Mouse (Mus musculus): ENCODE results near the gene Zkscan4.

Zkscan4 gene

DNA sequence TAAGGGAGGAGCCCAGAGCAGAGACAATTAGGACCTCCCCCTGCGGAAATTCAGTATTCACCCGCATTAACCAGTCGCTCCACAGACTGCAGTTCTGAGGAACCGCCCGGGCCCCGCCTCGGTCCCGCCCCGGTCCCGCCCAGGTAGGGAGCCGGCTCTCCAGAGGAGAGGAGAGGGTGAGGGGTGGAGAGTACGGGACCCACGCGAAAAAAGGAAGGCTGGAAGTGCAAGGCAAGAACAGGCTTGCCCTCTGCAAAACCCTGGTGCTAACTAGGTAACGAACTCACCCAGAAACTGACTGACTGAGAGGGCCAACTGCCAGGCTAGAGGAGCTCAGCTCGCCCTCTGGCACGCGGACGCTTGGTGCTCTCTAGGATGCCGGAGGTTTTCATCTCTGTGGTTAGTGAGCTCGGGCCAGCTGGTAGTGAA is 27.5 kb downstream of the Zkscan4 start:
- DNase-seq (ENCODE audit: low read depth, low spot score) = peak; percentile 96

DNA sequence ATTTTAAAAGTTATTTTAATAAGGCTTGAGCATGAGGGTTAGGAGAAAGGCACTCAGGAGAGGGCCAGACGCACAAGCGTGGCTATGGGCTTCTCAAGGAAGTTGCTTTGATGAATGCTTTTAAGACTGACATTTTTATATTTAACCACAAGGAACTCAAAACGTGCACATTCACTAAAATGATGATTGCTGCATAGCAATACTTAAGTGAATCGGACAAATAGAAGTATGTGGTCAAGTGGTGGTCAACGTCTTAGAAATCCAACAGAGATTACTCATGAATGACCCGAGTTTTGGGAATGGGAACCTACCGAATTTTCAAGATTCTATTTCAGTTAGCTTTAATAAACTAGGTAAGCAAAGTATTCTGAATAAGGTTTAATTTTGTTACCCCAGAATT is 51.4 kb downstream of the Zkscan4 start:
- DNase-seq (ENCODE audit: low read depth, low spot score) = peak; percentile 4

DNA sequence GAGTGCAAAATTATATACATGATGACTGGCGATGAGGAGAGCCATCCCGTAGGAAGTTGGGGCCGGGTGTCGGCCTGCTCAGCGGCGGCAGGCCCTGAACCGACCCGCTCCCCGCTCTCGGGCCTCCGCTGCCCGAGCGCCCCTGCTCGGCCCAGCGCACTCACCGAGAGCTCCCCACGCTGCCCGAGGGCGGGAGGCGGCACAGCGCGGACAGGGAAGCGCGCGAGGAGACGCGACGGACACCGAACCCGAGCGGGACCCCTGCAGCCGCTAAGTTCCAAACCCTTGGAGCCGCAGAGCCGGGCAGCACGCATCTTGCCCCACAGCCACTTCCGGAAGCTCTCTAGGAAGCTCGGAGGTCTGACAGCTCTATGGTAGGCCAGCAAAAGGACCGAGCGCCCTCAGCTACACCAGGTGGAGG is 52.1 kb downstream of the Zkscan4 start, which contains the start of gene Zkscan8:
Gene Zkscan8, minus strand, starts transcription at position 340 of the 421 bp plus-strand sequence.
- peak; percentile 93 for DNase-seq (ENCODE audit: low read depth, low spot score)
